Mouse (Mus musculus): ENCODE results near the gene Sema4c. TPM values are rescaled to one million over a fixed set of nuclear protein-coding genes. Genes with fewer than 3 reads are reported as not detected.

The Sema4c gene
- total and polyA plus RNA-seq, 3 experiments = 0.19 to 1.4 TPM; not detected in 1

- TF ChIP-seq ZKSCAN1 (IDR thresholded peaks at IDR 0.05; ENCODE audit: low read depth, low read length) (no peak), CHD1 (IDR thresholded peaks at IDR 0.05; ENCODE audit: low read depth, low read length) (no peak), MYC (IDR thresholded peaks at IDR 0.05; ENCODE audit: low read depth, low read length) (0 out of 2 replicates have a peak, but pooled peaks have one; percentile 17), MYB (IDR thresholded peaks at IDR 0.05; ENCODE audit: low read depth, low read length) (no peak), POLR2A (IDR thresholded peaks at IDR 0.05; ENCODE audit: control insufficient read depth in 1 of 2, insufficient read depth in 1 of 2, low read depth in 1 of 2, low read length in 2 of 2, poor library complexity in 1 of 2) (peak; percentile 70 to 87; a peak in 3 of 4 replicates), SMC3 (IDR thresholded peaks at IDR 0.05; ENCODE audit: low read depth, low read length) (peak; percentile 59), MAFK (IDR thresholded peaks at IDR 0.05; ENCODE audit: borderline replicate concordance, low read depth, low read length) (no peak), GATA1 (IDR thresholded peaks at IDR 0.05; ENCODE audit: low read depth, low read length) (no peak), CHD2 (IDR thresholded peaks at IDR 0.05; ENCODE audit: low read length) (peak; percentile 73), ELF1 (IDR thresholded peaks at IDR 0.05; ENCODE audit: low read depth, low read length) (peak; percentile 51; the same call in 1 of the 2 replicates), E2F4 (IDR thresholded peaks at IDR 0.05; ENCODE audit: borderline replicate concordance, low read depth, low read length) (no peak), UBTF (IDR thresholded peaks at IDR 0.05; ENCODE audit: borderline replicate concordance, insufficient read depth, low read depth, low read length) (no peak), USF2 (IDR thresholded peaks at IDR 0.05; ENCODE audit: borderline replicate concordance in 1 of 2, insufficient read depth in 1 of 2, low read depth in 1 of 2, low read length in 2 of 2) (no peak)
Observed at GRCm38 (mm10) chr1:36511289-36512021, 46.7 kb downstream of the Sema4c start, which contains the start of gene Cnnm3 (continued).

DNA sequence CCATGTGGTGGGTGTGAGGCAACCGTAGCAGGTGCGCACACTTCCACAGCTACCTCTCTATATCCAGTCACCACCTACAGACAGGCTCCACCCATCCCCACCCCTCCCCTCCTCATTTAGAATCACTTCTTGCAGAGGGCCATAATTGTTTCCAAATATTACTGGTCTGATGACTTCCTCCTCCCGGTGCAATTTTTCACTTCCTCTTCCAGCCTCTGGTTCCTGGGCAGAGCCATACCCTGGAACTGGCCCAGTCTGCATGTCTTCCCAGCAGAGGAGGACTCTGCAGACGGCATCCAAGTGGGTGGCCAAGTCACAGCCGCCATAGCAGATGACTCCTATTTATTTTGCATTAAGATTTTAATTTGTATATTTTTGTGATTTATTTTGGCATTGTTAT is 49.9 kb downstream of the Sema4c start:
- Histone ChIP-seq H3K79me2 (ENCODE audit: control insufficient read depth, insufficient read depth, low read length, poor library complexity) (peaks cover 8% of the 10 kb centered on the region), H3K9me3 (replicated peaks; ENCODE audit: insufficient read depth, low read length) (no peaks in the 10 kb centered on the region), H3K36me3 (ENCODE audit: control insufficient read depth in 1 of 2, insufficient read depth in 2 of 2, low read length in 2 of 2) (peaks cover 0 to 1% of the 10 kb centered on the region in 2 experiments; a peak in 2 of 4 replicates), H3K27ac (ENCODE audit: control insufficient read depth, low read depth, low read length) (no peak overlapping the region), H3K4me3 (ENCODE audit: control insufficient read depth in 1 of 2, insufficient read depth in 1 of 2, low read depth in 2 of 2, low read length in 2 of 2) (no peak overlapping the region), H3K27me3 (ENCODE audit: control insufficient read depth in 1 of 2, insufficient read depth in 2 of 2, low read length in 2 of 2) (no peaks in the 10 kb centered on the region), H3K9ac (ENCODE audit: control insufficient read depth, low read depth, low read length, poor library complexity, severe bottlenecking) (no peak overlapping the region), H3K4me1 (ENCODE audit: control insufficient read depth in 1 of 2, insufficient read depth in 2 of 2, low read length in 2 of 2) (peaks cover 0 to 7% of the 10 kb centered on the region in 2 experiments; a peak in 3 of 4 replicates)
- DNase-seq (ENCODE audit: low read depth, low spot score) = peak; percentile 28
- TF ChIP-seq SMC3 (IDR thresholded peaks at IDR 0.05; ENCODE audit: low read depth, low read length) (no peak), MXI1 (IDR thresholded peaks at IDR 0.05; ENCODE audit: low read depth, low read length) (no peak), CHD1 (IDR thresholded peaks at IDR 0.05; ENCODE audit: low read depth, low read length) (no peak), MAX (IDR thresholded peaks at IDR 0.05; ENCODE audit: low read length) (no peak), GABPA (IDR thresholded peaks at IDR 0.05; ENCODE audit: low read depth, low read length) (no peak), NELFE (IDR thresholded peaks at IDR 0.05; ENCODE audit: low read depth, low read length) (no peak), USF1 (IDR thresholded peaks at IDR 0.05; ENCODE audit: low read depth, low read length) (no peak), ZMIZ1 (IDR thresholded peaks at IDR 0.05; ENCODE audit: low read depth, low read length) (no peak), BHLHE40 (IDR thresholded peaks at IDR 0.05; ENCODE audit: borderline replicate concordance, low read depth, low read length) (no peak), GATA1 (IDR thresholded peaks at IDR 0.05; ENCODE audit: low read depth, low read length) (no peak), RAD21 (IDR thresholded peaks at IDR 0.05; ENCODE audit: low read depth, low read length) (no peak), MYC (IDR thresholded peaks at IDR 0.05; ENCODE audit: low read depth, low read length) (no peak), RCOR1 (IDR thresholded peaks at IDR 0.05; ENCODE audit: low read depth, low read length) (no peak), EP300 (IDR thresholded peaks at IDR 0.05; ENCODE audit: low read depth in 1 of 2, low read length in 2 of 2) (no peak), TCF12 (IDR thresholded peaks at IDR 0.05; ENCODE audit: low read depth, low read length) (no peak), KAT2A (conservative IDR thresholded peaks at IDR 0.05; ENCODE audit: low read depth, low read length) (no peak), HCFC1 (IDR thresholded peaks at IDR 0.05; ENCODE audit: low read depth, low read length) (no peak), ELF1 (IDR thresholded peaks at IDR 0.05; ENCODE audit: low read depth, low read length) (no peak), JUND (IDR thresholded peaks at IDR 0.05; ENCODE audit: low read depth, low read length) (no peak), ZNF384 (IDR thresholded peaks at IDR 0.05; ENCODE audit: low read depth, low read length) (no peak)
